Mouse (Mus musculus): Measurements from ENCODE around the gene Myadml2.

GRCm38 (mm10) chr11:120684660-120685059, 36.7 kb upstream of the Myadml2 start:
- TF ChIP-seq EP300 (IDR thresholded peaks at IDR 0.05; ENCODE audit: low read depth) (no peak), CTCF (IDR thresholded peaks at IDR 0.05; ENCODE audit: low read depth) (no peak)

Data from heart, postnatal 0 days (tissue).